Mouse (Mus musculus): ENCODE results near the gene Wipf3.

Gene Wipf3

DNA sequence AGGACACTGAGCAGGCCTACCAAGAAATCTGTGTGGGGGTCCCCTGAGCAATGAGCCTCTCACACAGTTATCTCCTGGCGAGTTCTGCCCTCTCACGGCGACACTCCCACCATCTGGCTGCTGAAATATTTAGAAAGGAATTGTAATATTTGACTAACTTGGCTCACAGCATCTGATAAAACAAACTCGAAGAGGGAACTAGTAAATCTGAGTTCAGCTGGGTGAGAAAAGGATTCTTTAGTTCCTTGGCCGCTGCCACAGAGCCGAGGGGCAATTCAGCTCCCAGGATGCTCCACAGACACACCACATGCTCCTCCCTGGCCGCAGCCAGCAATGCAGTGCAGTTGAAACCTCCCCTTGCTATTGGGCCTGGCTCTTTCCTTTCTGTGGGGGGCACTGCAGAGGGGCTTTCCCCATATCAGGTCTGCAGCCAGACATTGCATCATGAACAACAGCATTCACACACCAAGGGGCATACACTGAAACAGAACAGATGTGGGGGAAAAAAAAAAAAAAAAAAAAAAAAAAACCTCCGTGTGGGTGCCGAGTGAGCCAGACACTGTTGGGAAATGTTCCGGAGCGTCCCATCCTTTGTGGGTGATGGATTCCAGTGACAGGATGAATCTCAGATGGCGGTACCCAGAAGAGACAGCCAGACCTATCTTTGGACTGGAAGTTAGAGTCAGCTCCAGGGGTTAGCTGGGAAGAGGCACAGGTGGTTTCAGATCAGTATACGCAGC is 3.6 kb downstream of the Wipf3 start:
- DNase-seq: no peak

GRCm38 (mm10) chr6:54434171-54434570 is 4.8 kb downstream of the Wipf3 start:
- DNase-seq: no peak

DNA sequence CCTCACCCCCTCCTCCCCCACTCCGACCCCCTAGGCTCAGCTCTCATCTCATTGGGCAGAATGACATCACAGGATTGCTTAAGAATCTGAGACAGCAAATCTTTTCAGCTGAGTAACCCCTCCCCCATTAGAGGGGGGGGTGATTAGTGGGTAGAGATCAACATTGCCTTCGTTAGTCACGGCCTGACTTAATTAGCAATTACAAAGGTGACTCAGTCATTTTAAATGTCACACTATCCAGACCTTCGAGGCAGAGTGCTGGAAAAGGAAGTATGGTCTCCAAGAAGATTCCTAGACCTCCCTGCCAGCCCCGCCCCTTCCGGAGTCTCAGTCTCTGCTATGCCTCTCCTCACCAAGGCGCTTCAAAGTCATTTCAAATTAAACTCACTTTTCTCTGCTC is 6.3 kb downstream of the Wipf3 start:
- DNase-seq: no peak

GRCm38 (mm10) chr6:54436286-54436685 is 6.9 kb downstream of the Wipf3 start:
- DNase-seq: no peak

GRCm38 (mm10) chr6:54438510-54438909 is 9.1 kb downstream of the Wipf3 start:
- DNase-seq: no peak

- no peak for DNase-seq
These were observed 11.3 kb downstream of the Wipf3 start for GRCm38 (mm10) chr6:54440658-54441057.

DNA sequence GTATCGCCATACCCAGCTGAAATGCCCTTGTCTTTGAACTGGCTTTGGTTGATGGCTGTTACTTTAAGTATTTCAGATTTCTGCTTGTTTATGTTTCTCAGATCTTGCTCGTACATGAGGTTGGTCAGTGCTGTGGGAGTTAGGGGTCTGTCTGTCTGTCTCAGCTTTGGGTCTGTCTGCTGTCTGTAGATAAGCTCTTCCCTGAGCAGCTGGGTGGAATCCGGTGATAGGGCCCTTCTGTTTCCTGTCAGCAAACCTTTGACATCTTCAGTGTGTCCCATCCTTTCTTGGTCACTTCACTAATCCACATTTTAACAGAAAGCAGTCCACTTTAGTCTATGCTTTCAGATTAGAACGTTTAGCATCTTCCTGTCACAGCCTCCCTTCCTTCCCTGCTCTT is 14.3 kb downstream of the Wipf3 start:
- DNase-seq: no peak

GRCm38 (mm10) chr6:54444086-54444485 is 14.7 kb downstream of the Wipf3 start:
- DNase-seq: no peak

GRCm38 (mm10) chr6:54445249-54445818 is 15.9 kb downstream of the Wipf3 start:
- no peak for DNase-seq

GRCm38 (mm10) chr6:54447353-54447752 is 17.9 kb downstream of the Wipf3 start:
- no peak for DNase-seq

GRCm38 (mm10) chr6:54459661-54460060 is 30.3 kb downstream of the Wipf3 start:
- no peak for DNase-seq

GRCm38 (mm10) chr6:54460172-54460914 is 30.9 kb downstream of the Wipf3 start:
- no peak for DNase-seq

DNA sequence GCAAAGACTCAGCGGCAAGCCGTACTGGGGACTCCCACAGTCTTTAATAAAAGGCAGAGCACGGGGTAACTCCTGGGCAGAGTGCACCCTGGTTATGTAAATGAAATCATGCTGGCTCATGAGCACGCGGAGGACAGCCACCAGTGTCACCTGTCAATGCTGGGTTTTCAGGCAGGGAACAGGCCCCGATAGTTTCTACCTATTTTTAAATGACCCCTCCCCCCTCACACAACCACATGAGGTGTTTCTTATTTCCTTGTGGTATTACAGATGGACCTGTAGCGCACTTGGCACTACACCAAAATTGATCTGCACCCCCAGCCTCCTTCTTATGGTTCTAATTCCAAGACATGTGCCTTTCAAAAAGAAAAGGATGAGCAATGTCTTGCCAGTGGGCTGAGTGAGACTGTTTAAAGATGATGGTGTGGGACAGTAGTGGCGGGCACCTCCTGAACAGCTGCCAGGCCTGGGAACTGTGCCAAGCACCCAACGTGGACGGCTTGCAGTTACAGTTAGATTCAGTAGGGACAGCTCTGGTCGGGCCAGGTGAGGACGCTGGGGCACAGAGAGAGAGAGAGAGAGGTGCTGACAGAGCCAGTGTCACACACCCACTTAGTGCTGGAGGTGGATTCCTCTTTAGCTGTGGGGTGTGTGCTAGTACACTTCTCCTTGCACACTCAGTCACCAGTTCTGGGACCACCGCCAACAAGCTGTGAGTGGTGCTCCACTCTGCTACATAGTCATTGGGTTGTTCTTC is 31.7 kb downstream of the Wipf3 start:
- DNase-seq: peak; percentile 34

DNA sequence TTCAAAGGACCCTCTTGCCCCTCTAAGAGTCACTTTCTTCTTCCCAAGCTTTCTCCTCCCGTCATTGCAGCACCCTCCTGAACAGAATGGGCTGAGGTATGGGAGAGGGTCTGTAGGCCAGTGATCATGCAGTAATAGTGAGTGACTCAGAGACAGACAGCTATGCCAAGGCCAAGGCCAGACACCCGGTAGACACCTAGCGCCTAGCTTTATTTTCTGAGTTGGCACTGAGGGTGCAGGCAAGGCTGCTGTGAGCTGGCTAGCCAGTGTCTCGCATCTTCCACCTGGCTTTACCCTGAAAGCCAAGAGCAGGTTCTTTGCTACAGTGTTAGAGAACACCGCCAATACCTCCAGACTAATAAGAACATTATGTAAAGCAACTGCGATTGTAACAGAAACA is 33.4 kb downstream of the Wipf3 start:
- DNase-seq: no peak

DNA sequence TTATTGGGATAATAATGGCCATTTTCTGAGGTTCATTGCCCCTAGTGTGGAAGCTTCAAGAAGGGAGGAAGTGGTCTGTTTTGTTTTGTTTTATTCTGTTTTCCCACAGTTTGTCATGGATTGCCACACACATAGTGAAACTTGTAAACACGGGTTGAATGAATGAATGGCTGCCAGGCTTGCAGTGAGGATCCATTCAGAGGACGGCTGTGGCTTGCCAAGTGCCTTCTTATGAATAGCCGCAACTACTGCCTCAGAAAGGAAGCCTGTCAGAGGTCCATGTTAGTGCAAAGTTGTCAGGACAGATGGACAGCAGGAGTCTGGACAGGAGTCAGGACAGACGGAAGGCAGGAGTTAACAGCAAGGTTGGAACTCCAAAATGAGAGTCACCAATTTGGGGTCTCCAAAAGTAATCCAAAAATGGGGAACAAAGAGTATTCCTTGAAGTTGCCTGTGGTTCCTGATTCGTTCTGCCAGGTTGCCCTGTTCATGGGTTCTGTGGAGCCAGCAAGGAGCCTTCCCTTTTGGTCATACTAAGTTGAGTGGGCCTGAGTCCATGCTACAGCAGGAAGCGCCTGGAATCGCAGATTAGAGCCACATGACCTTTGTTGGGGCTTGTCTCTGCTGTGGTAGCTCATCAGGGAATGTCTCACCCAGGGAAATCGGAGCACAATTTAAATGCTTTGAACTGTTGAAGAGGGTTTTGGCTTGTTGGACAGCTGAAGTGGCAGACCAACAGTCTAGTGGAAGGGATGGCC is 34.5 kb downstream of the Wipf3 start:
- DNase-seq: no peak

DNA sequence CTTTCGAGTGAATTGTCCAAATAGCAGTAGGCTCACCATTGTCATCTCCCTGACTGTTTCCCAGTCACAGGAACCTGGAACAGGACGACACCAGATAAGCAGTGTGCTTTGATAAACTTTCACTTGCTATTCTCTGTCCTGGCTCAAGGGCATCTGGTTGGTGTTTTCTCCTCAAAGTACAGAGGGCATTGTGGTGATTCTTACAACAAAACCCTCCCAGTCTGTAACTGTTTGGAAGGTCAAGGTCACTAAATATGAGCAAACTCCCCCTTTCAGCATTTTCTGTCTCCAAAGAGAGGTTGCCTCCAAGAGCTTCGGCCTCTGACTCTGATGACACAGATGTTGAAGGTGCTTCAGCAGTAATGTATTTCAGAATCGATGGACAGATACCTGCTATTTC is 35.5 kb downstream of the Wipf3 start:
- DNase-seq: no peak

- no peak for DNase-seq
These were observed 38.0 kb downstream of the Wipf3 start for GRCm38 (mm10) chr6:54467371-54467770.

GRCm38 (mm10) chr6:54471866-54472265 is 42.5 kb downstream of the Wipf3 start:
- DNase-seq: no peak

GRCm38 (mm10) chr6:54472846-54473715 is 43.7 kb downstream of the Wipf3 start:
- no peak for DNase-seq

DNA sequence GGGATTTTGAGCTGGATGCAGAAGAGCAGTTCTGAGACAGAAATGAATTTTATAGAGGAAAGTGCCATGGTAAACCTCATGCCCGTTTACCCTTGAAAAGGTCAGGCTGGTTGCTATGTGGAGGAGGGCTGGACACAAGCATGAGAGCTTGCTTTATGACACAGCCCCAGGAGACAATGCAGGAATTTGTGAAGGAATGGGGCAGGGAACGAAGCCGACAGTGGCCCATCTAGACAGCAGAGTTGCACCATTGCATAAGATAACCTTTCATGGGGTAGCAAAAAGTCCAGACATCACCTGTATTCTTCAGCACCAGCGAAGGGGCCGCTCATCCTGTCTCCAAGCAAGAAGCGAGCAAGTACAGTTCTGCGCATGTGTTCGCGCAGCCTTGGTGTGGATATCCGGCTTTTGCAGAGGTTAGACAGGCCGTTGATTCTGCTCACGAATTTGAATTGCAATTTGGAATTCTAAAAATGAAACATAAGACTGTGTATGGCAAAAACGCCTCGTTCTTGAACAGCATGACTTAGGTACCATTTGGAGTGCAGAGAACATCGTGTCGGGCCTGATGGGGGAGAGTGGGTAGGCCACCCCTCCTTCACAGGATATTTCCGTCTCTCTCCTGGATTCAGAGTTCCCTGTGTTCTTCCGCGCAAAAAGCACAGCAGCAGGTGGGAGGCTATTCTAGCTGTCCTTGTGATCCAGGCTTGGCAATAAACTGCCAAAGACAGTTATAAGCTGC is 46.7 kb downstream of the Wipf3 start:
- DNase-seq: no peak

All from kidney, adult 11 months (tissue).